In the genomic region with DNA sequence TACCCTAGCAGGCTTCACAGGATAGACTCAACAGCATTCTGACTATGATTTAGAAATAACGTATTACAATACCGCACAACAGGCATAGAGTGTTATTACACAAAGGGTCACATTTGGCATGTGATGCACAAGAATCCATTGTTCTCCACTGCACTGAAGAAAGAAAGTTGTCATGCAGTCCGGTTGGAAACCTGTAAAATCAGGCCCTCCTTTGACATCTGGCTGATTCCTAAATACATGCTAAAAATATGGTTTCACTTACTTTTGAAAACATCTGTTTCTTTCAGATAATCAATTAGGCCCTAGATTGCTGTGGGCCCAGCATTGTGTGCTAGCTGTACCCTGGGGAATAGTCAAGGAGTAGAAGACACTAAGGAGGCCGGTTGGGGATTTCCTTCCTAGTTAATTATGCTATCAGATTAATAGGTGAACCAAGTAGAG, we compare ENCODE assay signal across 16 mouse cellular contexts. TPM values are rescaled to one million over a fixed set of nuclear protein-coding genes. Genes with fewer than 3 reads are reported as not detected.
DNase-seq lines count a peak whose midpoint lies in the region; ATAC-seq and TF ChIP-seq lines count a peak whose summit lies in the region.
"Had no signal": no experiment of that assay in that cellular context is flagged by ENCODE, and none has a peak within 500 bp of the region (broad histone marks: within the 10 kb centered on the region; RNA-seq: fewer than 3 reads in every experiment).

No protein-coding gene starts in this region.

- 73% methylated on average over 4 of the region's 4 CpGs for WGBS in heart, embryonic 10.5 days
- WGBS in forebrain, postnatal 0 days = 35% methylated on average over 4 of the region's 4 CpGs

- H3K9me3 ChIP-seq in heart, embryonic 10.5 days = no peaks in the 10 kb centered on the region
- H3K9me3 ChIP-seq in forebrain, postnatal 0 days (ENCODE audit: low read length) = no peaks in the 10 kb centered on the region
- H3K9me3 ChIP-seq: limb, embryonic 15.5 days had no signal

- peak; percentile 59 for DNase-seq in heart, adult 11 months
- DNase-seq in heart, embryonic 10.5 days (ENCODE audit: low spot score) = no peak
- DNase-seq in MN1 (ENCODE audit: low spot score) = peak; percentile 41
- DNase-seq in brain, embryonic 14.5 days (ENCODE audit: low read depth) = peak; percentile 51
- peak; percentile 63 for DNase-seq in forebrain, postnatal 0 days
- no peak for DNase-seq in testis, postnatal 10 days (ENCODE audit: low spot score)
- DNase-seq in layer of hippocampus, adult 8-10 months (ENCODE audit: low spot score in 2 of 2) = no peak
- no peak for DNase-seq in gastrocnemius, adult 8-10 months (ENCODE audit: low spot score in 2 of 2)
- DNase-seq: gastrocnemius, postnatal 10 days; heart, postnatal 36 days; kidney, postnatal 4 days; lung, adult 2 months had no signal

- peak overlapping the region; percentile 53 for H3K9ac ChIP-seq in forebrain, postnatal 0 days
- H3K9ac ChIP-seq: limb, embryonic 15.5 days had no signal

- H3K36me3 ChIP-seq in heart, embryonic 10.5 days = peaks cover 19% of the 10 kb centered on the region
- H3K36me3 ChIP-seq in forebrain, postnatal 0 days (ENCODE audit: insufficient read depth) = peaks cover 11% of the 10 kb centered on the region

- peak overlapping the region; percentile 46 for H3K4me2 ChIP-seq in forebrain, postnatal 0 days (ENCODE audit: low read depth)
- H3K4me2 ChIP-seq: heart, embryonic 11.5 days; limb, embryonic 15.5 days had no signal

- no peak for TF ChIP-seq POLR2A in brain, embryonic 14.5 days (IDR thresholded peaks at IDR 0.05; ENCODE audit: borderline replicate concordance, extremely low read depth, insufficient read depth, insufficient read length, poor library complexity, severe bottlenecking)

- H3K4me1 ChIP-seq in heart, embryonic 10.5 days = peaks cover 14% of the 10 kb centered on the region; the same call in 1 of the 2 replicates
- H3K4me1 ChIP-seq in forebrain, postnatal 0 days (ENCODE audit: insufficient read depth) = peaks cover 7% of the 10 kb centered on the region

- no peak overlapping the region for H3K4me3 ChIP-seq in heart, embryonic 10.5 days
- H3K4me3 ChIP-seq in forebrain, postnatal 0 days (ENCODE audit: low read depth, low read length) = peak overlapping the region; percentile 25
- H3K4me3 ChIP-seq: limb, embryonic 15.5 days had no signal

- H3K27ac ChIP-seq in heart, embryonic 10.5 days = no peak overlapping the region
- H3K27ac ChIP-seq in forebrain, postnatal 0 days (ENCODE audit: low read depth, low read length) = peak overlapping the region; percentile 76
- H3K27ac ChIP-seq: limb, embryonic 15.5 days had no signal

- ATAC-seq in forebrain, postnatal 0 days = 0 out of 2 replicates have a peak, but pooled peaks have one; percentile 17
- ATAC-seq: intestine, postnatal 0 days; Patski had no signal

- H3K27me3 ChIP-seq in heart, embryonic 10.5 days (ENCODE audit: insufficient read depth, poor library complexity, severe bottlenecking) = no peaks in the 10 kb centered on the region
- H3K27me3 ChIP-seq in forebrain, postnatal 0 days (ENCODE audit: insufficient read depth, low read length) = no peaks in the 10 kb centered on the region
- H3K27me3 ChIP-seq: limb, embryonic 15.5 days; Patski had no signal

- TF ChIP-seq CTCF in brain, embryonic 14.5 days (IDR thresholded peaks at IDR 0.05; ENCODE audit: borderline replicate concordance, extremely low read depth, insufficient read depth, insufficient read length) = no peak
- no peak for TF ChIP-seq CTCF in forebrain, postnatal 0 days (IDR thresholded peaks at IDR 0.05; ENCODE audit: low read depth)

RNA-seq across cellular contexts. Expression of a gene that starts 9.9 kb away (rescaled TPM):
- polyA plus RNA-seq in heart, embryonic 10.5 days (2016; fragmentation: Nextera tagmentation; extraction: Ambion mirVana) = 1.2 and 1.6 TPM in 2 replicates
- polyA plus RNA-seq in brain, embryonic 14.5 days (2012; rRNA removed) = 55.5 and 56.4 TPM in 2 replicates
- 301 and 445 TPM in 2 replicates for total RNA-seq in forebrain, postnatal 0 days (2014; rRNA removed)
- 88.6 and 138 TPM in 2 replicates for polyA plus RNA-seq in forebrain, postnatal 0 days (2015; fragmentation: Nextera tagmentation; extraction: Ambion mirVana)
- total RNA-seq in layer of hippocampus, adult 8-10 months (2022) = 100 to 1,000 TPM; 478 to 591 (median 521) TPM
- total RNA-seq in gastrocnemius, adult 8-10 months (2022) = 100 to 1,000 TPM; 113 to 163 (median 126) TPM

Comparison
In these comparisons a context has a peak if more than half of its experiments do, and no peak if none do; other contexts are left out.
1. DNase-seq: peak in heart, adult 11 months (single experiment), MN1 (single experiment), brain, embryonic 14.5 days (single experiment) and forebrain, postnatal 0 days (single experiment); none in heart, embryonic 10.5 days (single experiment), testis, postnatal 10 days (single experiment), layer of hippocampus, adult 8-10 months (0 of 2) and gastrocnemius, adult 8-10 months (0 of 2).